Mouse (Mus musculus): ENCODE data around the gene Nmi.

- TF ChIP-seq CTCF (conservative IDR thresholded peaks at IDR 0.05; ENCODE audit: insufficient read depth, insufficient read length, low read depth, low read length) (no peak), POLR2A (IDR thresholded peaks at IDR 0.05; ENCODE audit: low read depth, low read length) (no peak)
Observed at GRCm38 (mm10) chr2:52001521-52001920, 28.2 kb upstream of the Nmi start.
